Mouse (Mus musculus): ENCODE measurements around the gene Syngr4. TPM values are rescaled to one million over a fixed set of nuclear protein-coding genes. Genes with fewer than 3 reads are reported as not detected.
A peak's percentile ranks its signal among the peaks of the same experiment; 100 is the strongest.
"Not testable (repeated sequence)": the region's sequence is repeated elsewhere in the genome, so short reads cannot be mapped to it uniquely, and the experiment has no call there.

The Syngr4 gene
- 0.15 TPM in 1 of 2 replicates, not detected in the other for polyA plus RNA-seq (2012; rRNA removed)

DNA sequence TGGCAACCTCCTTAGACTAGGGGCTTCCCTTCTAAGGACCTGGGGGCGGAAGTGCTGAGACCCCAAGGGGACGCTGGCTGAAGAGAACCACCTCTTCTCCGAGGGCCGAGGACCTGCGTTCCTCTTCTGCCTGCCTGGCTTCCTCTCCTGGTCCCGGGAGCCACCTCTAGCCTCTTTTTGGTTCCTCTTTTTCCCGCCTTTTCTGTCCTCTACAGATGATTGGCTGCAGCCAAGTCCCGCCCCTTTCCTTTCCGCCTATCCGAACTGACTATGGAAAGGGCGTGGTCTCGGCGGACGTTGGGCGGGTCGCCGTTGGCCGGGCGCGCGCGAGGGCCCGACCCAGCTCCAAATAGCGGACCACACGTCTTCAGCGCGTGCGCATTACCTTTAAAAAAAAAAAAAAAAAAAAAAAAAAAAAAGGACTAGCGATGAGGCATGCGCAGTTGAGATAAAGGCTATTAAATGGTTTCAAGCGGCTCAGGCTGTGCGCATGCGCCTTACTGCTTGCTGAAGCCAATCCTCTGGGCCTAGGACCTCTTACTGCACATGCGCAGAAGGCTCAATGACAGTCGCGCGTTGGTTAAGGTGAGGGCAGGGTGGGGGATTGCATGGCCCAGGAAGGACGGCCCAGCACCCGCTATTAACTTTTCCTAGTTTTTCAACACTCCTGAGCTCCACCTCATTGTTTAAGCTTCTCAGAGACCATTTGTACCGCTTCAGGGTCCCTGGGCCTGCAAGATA lies at the start of gene Syngr4, which contains the start of gene Tmem143:
Gene Syngr4, minus strand, starts transcription at position 198 of the 741 bp plus-strand sequence.
Gene Tmem143, plus strand, starts transcription at position 425 of the 741 bp plus-strand sequence.
- peak; percentile 97 for DNase-seq (ENCODE audit: extremely low spot score in 1 of 2, low spot score in 1 of 2)

DNA sequence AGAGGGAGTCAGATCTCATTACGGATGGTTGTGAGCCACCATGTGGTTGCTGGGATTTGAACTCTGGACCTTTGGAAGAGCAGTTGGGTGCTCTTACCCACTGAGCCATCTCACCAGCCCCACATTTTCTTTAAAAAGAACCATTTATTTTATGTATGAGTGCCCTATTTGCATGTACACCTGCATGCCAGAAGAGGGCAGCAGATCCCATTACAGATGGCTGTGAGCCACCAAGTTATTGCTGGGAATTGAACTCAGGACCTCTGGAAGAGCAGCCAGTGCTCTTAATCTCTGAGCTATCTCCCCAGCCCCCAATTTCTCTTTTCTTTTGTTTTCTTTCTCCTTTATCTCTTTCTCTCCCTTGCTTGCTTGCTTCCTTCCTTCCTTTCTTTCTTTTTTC lies 46.8 kb upstream of the Syngr4 start:
- not testable (repeated sequence) for DNase-seq (ENCODE audit: extremely low spot score in 1 of 2, low spot score in 1 of 2)

- DNase-seq (ENCODE audit: extremely low spot score in 1 of 2, low spot score in 1 of 2) = no peak
Measured at GRCm38 (mm10) chr7:45941986-45942385, 45.5 kb upstream of the Syngr4 start.

- DNase-seq (ENCODE audit: extremely low spot score in 1 of 2, low spot score in 1 of 2) = no peak
Measured at GRCm38 (mm10) chr7:45939836-45940235, 43.3 kb upstream of the Syngr4 start.

DNA sequence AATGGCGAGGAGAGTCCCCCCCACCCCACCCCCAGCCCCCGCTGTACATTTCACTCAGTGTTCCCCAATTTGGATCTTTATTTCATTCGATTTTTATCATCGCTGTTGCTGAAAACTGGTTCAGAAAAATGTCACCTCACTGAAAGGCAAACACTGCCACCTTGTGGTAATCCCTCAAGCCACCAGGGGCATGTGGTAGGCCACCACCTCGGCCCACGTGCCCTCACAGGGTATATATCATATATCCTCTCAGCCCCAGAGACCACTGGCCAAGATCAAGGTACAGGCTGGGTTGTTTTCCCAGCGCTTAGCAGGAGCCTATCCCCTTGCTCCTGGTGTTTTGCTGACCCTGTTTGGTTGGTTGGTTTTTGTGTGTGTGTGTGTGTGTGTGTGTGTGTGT lies 38.6 kb upstream of the Syngr4 start:
- peak in 1 of 2 experiments; percentile 76 for DNase-seq (ENCODE audit: extremely low spot score in 1 of 2, low spot score in 1 of 2)

DNA sequence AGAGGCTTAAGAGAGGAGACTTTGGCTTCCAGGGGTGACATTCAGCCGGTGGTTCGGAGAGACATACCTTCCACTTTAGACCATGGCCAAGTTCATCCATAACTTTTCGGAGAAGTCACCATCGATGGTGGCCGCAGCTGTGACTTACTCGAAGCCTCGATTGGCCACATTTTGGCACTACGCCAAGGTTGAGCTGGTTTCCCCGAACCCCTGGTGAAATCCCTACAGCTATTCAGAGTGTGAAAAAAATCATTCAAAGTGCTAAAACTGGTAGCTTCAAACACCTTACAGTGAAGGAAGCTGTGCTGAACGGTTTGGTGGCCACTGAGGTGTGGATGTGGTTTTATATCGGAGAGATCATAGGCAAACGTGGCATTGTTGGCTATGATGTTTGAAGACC lies 37.3 kb upstream of the Syngr4 start:
- DNase-seq (ENCODE audit: extremely low spot score in 1 of 2, low spot score in 1 of 2) = not testable (repeated sequence)

- no peak for DNase-seq (ENCODE audit: extremely low spot score in 1 of 2, low spot score in 1 of 2)
Measured at GRCm38 (mm10) chr7:45929688-45930087, 33.2 kb upstream of the Syngr4 start.

- DNase-seq (ENCODE audit: extremely low spot score in 1 of 2, low spot score in 1 of 2) = no peak
Measured at GRCm38 (mm10) chr7:45928626-45929295, 32.2 kb upstream of the Syngr4 start.

GRCm38 (mm10) chr7:45924429-45924816 lies 27.9 kb upstream of the Syngr4 start:
- no peak for DNase-seq (ENCODE audit: extremely low spot score in 1 of 2, low spot score in 1 of 2)

- peak in 1 of 2 experiments; percentile 27 for DNase-seq (ENCODE audit: extremely low spot score in 1 of 2, low spot score in 1 of 2)
Measured at GRCm38 (mm10) chr7:45923762-45924428, 27.4 kb upstream of the Syngr4 start, which contains the start of gene Ccdc114. Gene Ccdc114, plus strand, starts transcription at chr7:45924072.

- DNase-seq (ENCODE audit: extremely low spot score in 1 of 2, low spot score in 1 of 2) = peak; percentile 91 to 95
Measured at GRCm38 (mm10) chr7:45922928-45923761, 26.6 kb upstream of the Syngr4 start.

DNA sequence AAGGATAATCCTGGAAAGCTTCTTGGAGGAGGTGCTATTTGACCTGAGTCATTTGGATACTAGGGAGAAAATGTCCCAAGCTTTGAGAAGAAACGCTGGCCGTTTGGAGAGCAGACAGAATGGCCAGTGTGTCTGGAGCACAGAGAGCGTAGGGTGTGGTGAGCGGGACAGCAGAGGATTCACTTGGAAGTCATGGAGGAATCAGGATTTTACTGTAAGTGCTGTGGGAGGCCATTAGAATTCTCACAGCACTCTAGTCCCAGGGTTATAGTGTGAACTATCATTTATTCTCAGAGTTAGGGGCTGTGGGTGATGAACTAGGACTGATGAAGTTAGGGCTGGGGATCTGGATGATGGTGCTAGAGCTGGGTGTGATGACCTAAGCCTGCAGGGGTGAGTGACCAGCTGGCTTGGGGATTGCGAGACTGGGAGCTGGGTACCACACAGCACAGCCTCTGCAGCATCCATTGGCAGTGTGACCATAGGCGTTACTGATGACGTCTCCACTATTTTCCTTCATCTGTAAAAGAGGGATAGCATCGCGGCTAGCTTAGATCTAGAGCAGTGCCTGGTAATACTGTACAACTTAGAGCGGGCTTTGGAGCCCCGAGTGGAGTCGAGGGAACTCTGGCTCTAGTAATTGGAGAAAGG lies 25.6 kb upstream of the Syngr4 start:
- DNase-seq (ENCODE audit: extremely low spot score in 1 of 2, low spot score in 1 of 2) = no peak

- DNase-seq (ENCODE audit: extremely low spot score in 1 of 2, low spot score in 1 of 2) = no peak
Measured at GRCm38 (mm10) chr7:45921242-45921621, 24.7 kb upstream of the Syngr4 start, which contains the start of gene Emp3. Gene Emp3, minus strand, starts transcription at chr7:45921404.

DNA sequence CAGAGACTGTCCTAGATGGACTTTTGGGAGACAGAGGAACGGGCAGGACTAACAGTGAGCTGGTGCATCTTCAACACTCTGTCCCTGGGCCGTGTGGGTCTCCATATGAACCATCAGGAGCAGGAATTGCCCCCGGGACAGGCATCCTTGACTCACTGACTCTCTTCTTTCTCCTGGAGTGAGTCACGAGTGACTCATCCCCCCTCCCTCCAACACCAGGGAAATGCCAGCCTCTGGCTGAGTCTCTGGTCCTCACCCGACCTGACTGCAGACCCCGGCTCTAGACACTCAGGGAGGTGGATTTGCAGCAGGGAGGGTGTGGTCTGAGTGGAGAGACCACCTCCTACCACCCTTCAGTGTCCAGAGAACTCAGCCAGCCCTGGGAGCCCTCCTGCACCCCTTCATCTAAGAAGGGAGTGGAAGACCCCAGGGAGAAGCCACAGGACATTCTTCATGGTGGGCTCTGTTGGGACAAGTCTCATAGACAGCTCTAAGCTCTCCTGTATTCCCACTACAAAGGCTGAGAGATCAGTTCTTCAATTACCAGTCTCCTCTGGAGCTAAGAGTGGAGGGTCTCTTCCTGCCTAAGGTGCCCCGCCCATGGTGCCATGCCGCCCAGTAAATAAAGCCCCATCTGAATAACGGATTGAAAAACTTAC lies 24.2 kb upstream of the Syngr4 start:
- DNase-seq (ENCODE audit: extremely low spot score in 1 of 2, low spot score in 1 of 2) = peak in 1 of 2 experiments; percentile 50

DNA sequence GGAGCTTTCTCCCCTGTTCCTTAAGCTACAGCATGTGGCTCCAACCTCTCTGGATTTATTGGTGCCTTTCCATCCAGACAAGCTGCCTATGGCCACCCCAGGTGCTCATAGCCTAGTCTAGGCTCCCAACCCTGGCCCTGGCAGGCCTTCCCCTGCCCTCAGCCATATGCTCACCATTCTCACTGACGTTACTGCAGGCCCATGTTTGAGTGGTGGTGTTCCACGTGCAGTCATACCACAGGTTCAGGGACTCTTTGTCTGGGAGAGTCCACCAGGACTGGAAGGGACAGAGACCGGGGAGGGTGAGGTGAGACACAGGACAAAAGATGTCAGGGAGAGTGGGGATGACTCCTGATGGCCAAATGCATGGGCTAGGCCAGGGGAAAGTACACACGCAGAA lies 23.2 kb upstream of the Syngr4 start:
- DNase-seq (ENCODE audit: extremely low spot score in 1 of 2, low spot score in 1 of 2) = no peak

- DNase-seq (ENCODE audit: extremely low spot score in 1 of 2, low spot score in 1 of 2) = no peak
Measured at GRCm38 (mm10) chr7:45919083-45919671, 22.7 kb upstream of the Syngr4 start.

GRCm38 (mm10) chr7:45917926-45918325 lies 21.4 kb upstream of the Syngr4 start:
- DNase-seq (ENCODE audit: extremely low spot score in 1 of 2, low spot score in 1 of 2) = no peak

DNA sequence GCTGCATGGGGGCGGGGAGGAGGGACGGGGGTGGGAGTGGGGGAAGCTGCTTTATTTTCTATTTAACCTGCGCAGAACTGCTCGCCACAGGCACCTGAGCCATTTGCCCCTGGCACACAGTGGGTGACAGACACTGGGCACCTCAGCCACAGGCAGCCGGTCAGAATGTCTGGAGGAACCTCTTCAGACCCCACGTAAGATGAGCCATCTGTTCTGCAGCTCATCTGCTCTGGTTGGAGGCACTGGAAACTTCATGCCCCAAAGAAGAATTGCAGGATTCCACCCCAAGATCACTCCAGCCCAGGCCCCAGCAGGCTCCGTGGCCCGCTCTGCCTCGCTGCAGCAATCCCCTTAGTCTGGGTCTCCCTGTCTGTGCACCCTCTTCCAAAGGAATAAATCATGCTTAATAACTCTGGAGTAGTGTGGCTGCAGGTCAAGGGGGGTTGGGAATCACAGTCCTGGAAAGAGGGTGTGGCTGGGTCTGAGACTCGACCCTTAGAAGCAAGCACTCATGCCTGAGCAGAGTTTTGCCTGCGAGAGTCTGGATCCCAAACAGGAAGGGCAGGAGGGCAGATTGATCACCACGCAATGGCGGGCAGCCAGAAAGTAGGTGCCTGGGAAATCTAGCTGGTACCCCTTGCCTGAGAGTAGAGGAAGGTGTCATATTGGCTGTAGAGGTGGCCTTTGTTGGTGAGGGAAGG lies 20.6 kb upstream of the Syngr4 start:
- no peak for DNase-seq (ENCODE audit: extremely low spot score in 1 of 2, low spot score in 1 of 2)

Measured in frontal cortex, adult 2 months (tissue).